Mouse (Mus musculus) embryonic facial prominence, embryonic 11.5 days (tissue): ENCODE data around the gene Dgkd. TPM values are rescaled to one million over a fixed set of nuclear protein-coding genes. Genes with fewer than 3 reads are reported as not detected.

ENCODE experiments used
- ATAC-seq: fragments of 200-750 bp; cut with Nextera tagmentation; replicated peaks from 2 replicates; pipeline ENCODE4 v1.8.0; 2017; ENCODE audit warnings: low read depth; ENCODE audit not compliant: insufficient number of reproducible peaks, low FRiP score, low TSS enrichment
- DNase-seq: peaks from one replicate; pipeline ENCODE4 v3.0.0-alpha.2; 2015; ENCODE audit warnings: low spot score
- H3K27ac ChIP-seq: fragments of 300-500 bp; sonication (generic); replicated peaks from 2 replicates; pipeline ENCODE4 v1.5.1; 2014; ENCODE audit warnings: mild to moderate bottlenecking, low read depth, low read length, control low read depth
- H3K27me3 ChIP-seq: fragments of 300-500 bp; sonication (generic); 2 replicates; pipeline ENCODE4 v1.6.1; 2014; ENCODE audit warnings: mild to moderate bottlenecking, low read length, moderate library complexity, mixed read lengths; ENCODE audit not compliant: control insufficient read depth, insufficient read depth
- H3K36me3 ChIP-seq: fragments of 300-500 bp; sonication (generic); replicated peaks from 2 replicates; pipeline ENCODE4 v1.6.1; 2014; ENCODE audit warnings: low read depth, mild to moderate bottlenecking, low read length, moderate library complexity, mixed read lengths; ENCODE audit not compliant: control insufficient read depth, insufficient read depth
- H3K4me1 ChIP-seq: fragments of 300-500 bp; sonication (generic); 2 replicates; pipeline ENCODE4 v1.6.1; 2014; ENCODE audit warnings: low read length, mixed read lengths; ENCODE audit not compliant: control insufficient read depth, insufficient read depth
- H3K4me2 ChIP-seq: fragments of 300-500 bp; sonication (generic); 2 replicates; pipeline ENCODE4 v1.6.1; 2014; ENCODE audit warnings: low read depth, mild to moderate bottlenecking, control low read depth, low read length, moderate library complexity
- H3K4me3 ChIP-seq: fragments of 300-500 bp; sonication (generic); 2 replicates; pipeline ENCODE4 v1.5.1; 2014; ENCODE audit warnings: low read depth, low read length, control low read depth
- H3K9ac ChIP-seq: fragments of 300-500 bp; sonication (generic); replicated peaks from 2 replicates; pipeline ENCODE4 v1.6.1; 2014; ENCODE audit warnings: mild to moderate bottlenecking, control low read depth, low read length
- H3K9me3 ChIP-seq: fragments of 300-500 bp; sonication (generic); replicated peaks from 2 replicates; pipeline ENCODE4 v1.6.1; 2016; ENCODE audit warnings: mild to moderate bottlenecking, low read length, inconsistent platforms, mixed read lengths; ENCODE audit not compliant: control insufficient read depth
- WGBS: fragments of 180-500 bp; shearing (Covaris S2); extraction: QIAGEN DNeasy Blood & Tissue Kit; methylation state at CpG from one replicate; pipeline ENCODE4 v1.1.7; 2014; 5-methylcytosine and 5-hydroxymethylcytosine counted together
- polyA plus RNA-seq: library from polyadenylated mRNA; unstranded; fragments of >200 nt; fragmentation: Nextera tagmentation; extraction: Ambion mirVana; gene quantifications from 2 replicates; pipeline ENCODE4 v1.2.1, GENCODE M21; 2014

Gene Dgkd
- polyA plus RNA-seq, 1 experiment from 2014 or later = 33.5 TPM

DNA sequence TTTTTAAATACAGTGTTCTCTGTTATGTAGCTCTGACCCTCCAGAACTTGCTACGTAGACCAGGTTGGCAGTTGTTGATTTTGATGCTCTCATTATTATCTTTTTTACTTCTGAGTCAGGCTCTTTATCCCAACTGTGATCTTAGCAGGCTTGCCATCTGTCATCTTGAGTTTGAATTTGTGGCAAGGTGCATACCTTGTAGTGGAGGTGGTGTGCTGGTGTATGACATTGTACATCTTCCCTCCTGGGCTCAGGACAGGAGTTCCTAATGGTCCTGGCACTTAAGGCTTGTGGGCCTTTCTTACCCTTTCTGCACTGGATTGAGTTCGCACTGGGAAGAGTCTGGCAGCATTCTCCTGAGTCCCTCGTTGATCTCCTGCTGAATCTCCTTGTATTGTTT lies 10.5 kb downstream of the Dgkd start:
- H3K36me3 ChIP-seq = no peaks in the 10 kb centered on the region
- H3K9me3 ChIP-seq = no peaks in the 10 kb centered on the region
- no peak for DNase-seq
- ATAC-seq = no peak
- no peak overlapping the region for H3K27ac ChIP-seq
- no peaks in the 10 kb centered on the region for H3K4me1 ChIP-seq
- WGBS = 81% methylated on average over 3 of the region's 3 CpGs
- H3K4me3 ChIP-seq = no peak overlapping the region
- H3K4me2 ChIP-seq = no peak overlapping the region
- H3K27me3 ChIP-seq = no peaks in the 10 kb centered on the region
- no peak overlapping the region for H3K9ac ChIP-seq

DNA sequence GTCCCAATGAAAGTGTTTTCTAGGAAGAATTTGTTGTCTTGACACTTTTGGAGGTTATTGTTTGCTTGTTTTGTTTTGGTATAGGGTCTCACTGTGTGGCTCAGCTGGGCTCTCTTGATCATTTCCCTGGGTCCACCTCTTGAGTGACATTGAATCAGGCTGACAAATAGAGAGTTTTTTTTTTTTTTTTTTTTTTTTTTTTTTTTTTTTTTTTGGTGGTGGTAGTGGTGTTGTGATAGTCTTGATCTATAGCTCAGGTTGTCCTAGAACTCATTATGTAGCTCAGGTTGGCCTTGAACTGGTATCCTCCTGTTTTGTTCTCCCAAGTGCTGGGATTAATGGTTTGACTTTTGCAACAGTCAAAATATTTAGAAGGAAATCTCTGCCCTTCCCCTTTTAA lies 11.8 kb downstream of the Dgkd start:
- Histone ChIP-seq H3K4me2 (no peak overlapping the region), H3K4me1 (no peaks in the 10 kb centered on the region), H3K4me3 (no peak overlapping the region), H3K9me3 (no peaks in the 10 kb centered on the region), H3K9ac (no peak overlapping the region), H3K36me3 (no peaks in the 10 kb centered on the region), H3K27me3 (no peaks in the 10 kb centered on the region), H3K27ac (no peak overlapping the region)
- ATAC-seq (no peak), DNase-seq (no peak)

DNA sequence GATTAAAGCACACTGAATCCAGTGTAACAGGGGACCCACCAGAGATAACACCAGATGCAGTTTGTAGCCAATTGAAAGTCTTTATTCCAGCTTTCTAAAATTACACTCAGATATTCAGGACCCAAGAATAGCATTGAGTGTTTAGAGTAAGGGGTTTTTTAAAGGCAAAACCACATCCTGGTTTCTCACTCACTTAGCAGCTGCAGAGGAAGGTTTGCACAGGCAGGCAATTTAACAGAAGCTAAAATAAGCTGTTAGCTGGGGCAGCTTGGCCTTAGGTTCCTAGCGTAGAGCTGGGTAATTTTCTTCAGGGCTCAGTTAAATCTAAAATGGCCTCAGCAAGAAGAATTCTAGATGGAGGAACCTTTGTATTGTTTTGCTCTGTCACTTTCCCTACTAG lies 13.6 kb downstream of the Dgkd start:
- no peaks in the 10 kb centered on the region for H3K4me1 ChIP-seq
- 88% methylated on average over 1 of the region's 1 CpGs for WGBS
- no peak for DNase-seq
- H3K36me3 ChIP-seq = no peaks in the 10 kb centered on the region
- H3K27me3 ChIP-seq = no peaks in the 10 kb centered on the region
- H3K9ac ChIP-seq = no peak overlapping the region
- no peak overlapping the region for H3K4me2 ChIP-seq
- ATAC-seq = no peak
- no peak overlapping the region for H3K27ac ChIP-seq
- no peak overlapping the region for H3K4me3 ChIP-seq
- no peaks in the 10 kb centered on the region for H3K9me3 ChIP-seq

DNA sequence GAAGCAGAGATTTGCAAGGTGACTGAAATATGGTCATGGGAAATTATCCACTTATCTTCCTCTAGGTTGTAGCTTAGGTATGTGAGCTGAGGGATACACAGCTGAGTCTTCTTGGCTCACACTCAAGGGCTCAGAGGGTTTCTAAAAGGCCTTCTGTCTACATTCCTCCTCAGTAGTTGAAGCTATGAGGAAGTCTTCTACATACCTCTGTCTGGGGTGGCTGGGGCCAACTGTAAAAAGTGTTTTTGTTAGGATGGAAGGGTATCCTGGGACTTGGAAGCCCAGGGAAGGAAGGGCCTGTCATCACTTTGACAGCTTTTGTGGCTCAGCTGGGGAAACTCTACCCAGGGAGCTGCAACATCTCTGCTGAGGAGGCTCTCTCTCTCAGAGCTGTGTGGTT lies 18.5 kb downstream of the Dgkd start:
- Histone ChIP-seq H3K4me1 (no peaks in the 10 kb centered on the region), H3K4me3 (no peak overlapping the region), H3K27ac (no peak overlapping the region), H3K9ac (no peak overlapping the region), H3K27me3 (no peaks in the 10 kb centered on the region), H3K36me3 (no peaks in the 10 kb centered on the region), H3K4me2 (no peak overlapping the region), H3K9me3 (no peaks in the 10 kb centered on the region)
- DNase-seq = no peak
- ATAC-seq = no peak

DNA sequence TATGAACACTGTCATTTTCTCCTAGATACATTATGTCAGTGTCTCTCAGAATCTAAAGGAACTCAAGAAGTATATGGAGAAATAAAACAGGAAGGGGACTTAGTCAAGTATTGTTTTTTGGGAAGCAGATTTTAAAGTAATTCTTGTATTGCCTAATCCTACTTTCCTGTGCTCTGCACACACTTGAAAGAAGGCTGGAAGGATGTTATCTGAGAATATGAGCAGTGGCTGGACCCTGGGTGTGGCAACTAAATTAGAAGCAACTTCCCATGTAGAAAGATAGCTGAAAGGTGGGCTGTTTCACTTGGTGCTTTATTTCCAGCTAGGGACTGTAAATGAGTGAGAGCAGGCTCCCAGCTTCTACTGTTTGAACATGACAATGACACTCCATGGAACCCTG lies 20.0 kb downstream of the Dgkd start:
- Histone ChIP-seq H3K27me3 (no peaks in the 10 kb centered on the region), H3K4me3 (no peak overlapping the region), H3K27ac (no peak overlapping the region), H3K9me3 (no peaks in the 10 kb centered on the region), H3K9ac (no peak overlapping the region), H3K36me3 (no peaks in the 10 kb centered on the region), H3K4me2 (no peak overlapping the region), H3K4me1 (no peaks in the 10 kb centered on the region)
- ATAC-seq (no peak), DNase-seq (no peak)

DNA sequence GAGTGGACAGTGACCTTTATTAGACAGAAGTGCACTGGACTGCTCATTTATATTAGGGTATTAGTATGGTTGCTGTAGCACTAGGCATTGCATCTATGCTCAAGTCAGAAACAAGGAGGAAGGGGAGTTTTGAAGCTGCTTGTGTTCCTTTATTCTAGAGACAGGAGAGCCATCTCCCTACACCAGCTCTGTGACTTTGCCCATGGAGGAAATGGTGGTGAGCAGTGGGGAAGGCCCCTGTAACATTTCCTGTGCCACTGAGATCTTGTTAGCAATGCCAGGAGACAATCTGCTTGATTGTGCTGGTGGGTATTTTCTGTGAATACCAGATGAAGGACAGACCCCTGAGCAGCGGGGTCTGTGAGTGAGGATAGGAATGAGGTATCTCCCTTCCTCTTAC lies 23.0 kb downstream of the Dgkd start:
- Histone ChIP-seq H3K4me1 (no peaks in the 10 kb centered on the region), H3K27ac (no peak overlapping the region), H3K9me3 (no peaks in the 10 kb centered on the region), H3K36me3 (no peaks in the 10 kb centered on the region), H3K9ac (no peak overlapping the region), H3K4me3 (no peak overlapping the region), H3K4me2 (no peak overlapping the region), H3K27me3 (no peaks in the 10 kb centered on the region)
- 88% methylated on average over 1 of the region's 1 CpGs for WGBS
- ATAC-seq (no peak), DNase-seq (no peak)

DNA sequence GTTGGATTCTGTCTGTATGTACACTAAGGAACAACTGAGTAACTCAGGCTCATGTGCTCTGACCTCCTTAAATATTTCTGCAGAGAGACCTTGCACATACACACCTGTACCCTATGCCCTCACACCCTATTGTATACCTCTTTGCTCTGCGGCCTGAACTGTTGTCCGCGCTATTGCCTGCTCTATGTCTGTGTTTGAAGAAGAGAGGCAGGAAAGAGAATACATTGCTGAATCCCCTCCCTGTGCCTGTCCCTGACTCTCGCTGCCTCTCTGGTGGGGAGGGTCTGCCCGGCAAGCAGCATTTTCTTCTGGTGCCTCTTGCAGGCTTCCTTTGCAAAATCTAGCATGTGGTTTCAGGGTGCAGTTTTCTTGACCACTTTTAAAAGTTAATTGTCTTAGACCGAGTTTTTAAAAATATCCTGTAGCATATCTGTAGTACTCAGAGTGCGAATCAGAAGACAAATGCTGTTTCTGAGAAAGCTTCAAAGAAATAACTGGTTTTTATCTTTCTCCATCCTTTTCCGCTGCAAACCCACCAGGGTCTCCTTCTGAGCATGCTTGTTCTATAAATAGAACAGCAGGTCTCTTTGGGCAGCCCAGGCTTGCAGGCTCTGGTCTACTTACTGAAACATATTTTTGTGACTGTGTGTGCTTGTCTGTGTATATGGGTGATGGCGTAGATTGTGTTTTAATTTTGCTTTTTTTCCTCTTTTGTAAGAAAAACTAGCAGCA lies 24.6 kb downstream of the Dgkd start:
- Histone ChIP-seq H3K9ac (no peak overlapping the region), H3K4me1 (no peaks in the 10 kb centered on the region), H3K4me3 (no peak overlapping the region), H3K4me2 (no peak overlapping the region), H3K27ac (no peak overlapping the region), H3K9me3 (no peaks in the 10 kb centered on the region), H3K36me3 (no peaks in the 10 kb centered on the region), H3K27me3 (no peaks in the 10 kb centered on the region)
- no peak for ATAC-seq
- DNase-seq = no peak
- WGBS = 72% methylated on average over 9 of the region's 9 CpGs

DNA sequence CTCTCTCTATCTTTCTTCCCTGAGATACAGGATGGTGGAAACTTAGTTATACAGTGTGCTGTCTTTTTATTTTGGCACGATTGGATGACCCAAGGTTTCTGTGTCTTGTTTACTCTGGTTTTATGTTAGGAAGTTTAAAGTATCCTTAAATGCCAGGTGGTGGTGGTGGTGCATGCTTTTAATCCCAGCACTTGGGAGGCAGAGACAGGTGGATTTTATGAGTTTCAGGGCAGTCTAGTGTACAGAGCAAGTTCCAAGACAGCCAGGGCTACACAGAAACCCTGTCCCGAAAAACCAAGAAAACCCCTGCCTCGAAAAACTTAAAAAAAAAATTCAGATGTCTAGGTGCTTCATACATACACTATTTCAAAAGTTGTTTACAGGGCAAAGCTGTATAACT lies 25.9 kb downstream of the Dgkd start:
- no peaks in the 10 kb centered on the region for H3K27me3 ChIP-seq
- H3K4me1 ChIP-seq = no peaks in the 10 kb centered on the region
- 89% methylated on average over 3 of the region's 3 CpGs for WGBS
- H3K4me2 ChIP-seq = no peak overlapping the region
- DNase-seq = no peak
- no peak overlapping the region for H3K9ac ChIP-seq
- H3K36me3 ChIP-seq = no peaks in the 10 kb centered on the region
- H3K9me3 ChIP-seq = no peaks in the 10 kb centered on the region
- H3K4me3 ChIP-seq = no peak overlapping the region
- no peak for ATAC-seq
- H3K27ac ChIP-seq = no peak overlapping the region
